Mouse (Mus musculus): ENCODE data around the gene Prdm15. TPM values are rescaled to one million over a fixed set of nuclear protein-coding genes. Genes with fewer than 3 reads are reported as not detected.

The Prdm15 gene
- total RNA-seq (2023), result 13.2 and 16.2 TPM in 2 replicates

DNA sequence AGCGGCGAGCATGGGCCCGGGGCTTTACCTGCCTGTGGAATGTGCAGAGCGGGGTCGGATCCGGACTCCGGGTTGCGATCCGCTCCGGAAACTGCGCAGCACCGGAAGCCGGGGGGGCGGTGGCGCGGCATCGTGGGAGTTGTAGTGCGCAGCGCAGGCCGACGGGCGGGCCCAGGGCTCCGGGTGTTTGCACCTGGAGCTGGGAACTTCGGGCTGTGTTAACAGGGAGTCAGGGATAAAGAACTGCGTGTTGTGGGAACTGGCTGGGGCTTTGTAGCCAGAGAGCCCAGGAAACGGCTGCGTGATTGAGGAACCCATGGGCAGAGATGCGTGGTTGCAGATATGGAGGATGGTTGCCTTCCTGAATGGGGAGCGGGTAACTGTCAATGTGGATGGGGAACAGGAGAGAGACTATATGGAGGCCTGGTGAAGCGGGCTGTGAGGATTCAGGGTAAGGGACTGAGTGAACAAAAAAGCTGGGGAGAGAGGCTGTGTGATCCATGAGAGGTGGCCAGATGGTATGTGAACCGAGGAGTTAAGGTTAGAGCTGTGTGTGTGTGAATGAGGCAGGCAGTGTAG, at the start of gene Prdm15:
Prdm15 (minus strand) TSS at position 110 of the 579 bp plus-strand sequence.

DNA sequence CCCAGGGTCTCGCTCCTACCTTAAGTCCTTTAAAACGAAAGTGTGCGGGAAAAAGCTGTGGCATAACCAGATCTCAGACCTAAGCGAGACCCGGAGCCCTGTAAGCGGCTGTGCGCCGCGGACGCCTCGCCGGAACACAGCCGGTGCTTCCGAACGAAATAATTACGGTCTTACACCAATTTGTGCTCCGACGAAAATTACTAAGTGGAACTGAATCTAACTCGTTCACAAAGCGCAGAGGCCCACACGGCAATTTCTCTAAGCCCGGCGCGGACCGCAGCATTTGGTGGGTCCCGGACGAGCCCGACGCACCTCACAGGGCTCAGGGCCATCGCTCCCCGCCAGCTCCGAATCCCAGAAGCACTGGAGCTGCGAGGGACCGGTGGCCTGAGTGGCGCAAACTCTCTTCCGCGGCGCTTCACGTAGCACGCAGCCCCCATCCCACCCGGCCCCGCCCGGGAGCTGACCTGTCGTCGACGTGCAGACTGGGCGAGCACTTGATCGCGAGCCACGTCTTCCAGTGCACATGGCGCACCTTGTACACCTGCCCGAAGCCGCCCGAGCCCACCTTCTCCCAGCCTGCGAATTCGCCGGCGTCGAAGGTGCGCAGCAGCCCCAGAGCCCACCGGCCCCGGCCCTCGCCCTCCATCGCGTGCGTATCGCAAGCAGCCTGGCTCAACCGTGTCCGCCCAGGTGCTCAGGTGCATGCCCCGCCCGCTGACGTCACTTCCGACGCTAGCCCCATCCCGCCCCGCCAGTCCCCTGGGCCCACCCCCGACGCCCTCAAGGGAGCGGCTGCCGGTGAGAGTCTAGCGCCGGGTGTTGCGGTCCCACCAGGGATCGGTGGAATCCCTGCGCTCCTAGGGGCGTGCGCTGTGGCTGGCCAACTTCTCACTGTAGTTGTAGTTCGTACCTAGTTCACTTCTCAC, 88.3 kb downstream of the Prdm15 start, which contains the start of gene Ripk4:
Ripk4 (minus strand) TSS at position 727 of the 929 bp plus-strand sequence.

Other genes with a start within 250 kb of the Prdm15 start
- not detected in 2 replicates for gene Tmprss2, start 240.7 kb downstream of the Prdm15 start, total RNA-seq (2023)
- not detected in 2 replicates for gene Ripk4, start 88.1 kb downstream of the Prdm15 start, total RNA-seq (2023)
- gene C2cd2, start 110.7 kb upstream of the Prdm15 start, total RNA-seq (2023), result 11.2 and 13.1 TPM in 2 replicates
- 61.8 and 66.2 TPM in 2 replicates for gene Zbtb21, start 110.8 kb upstream of the Prdm15 start, total RNA-seq (2023)
- 10.4 and 12.2 TPM in 2 replicates for gene B230307C23Rik, start 145.5 kb upstream of the Prdm15 start, total RNA-seq (2023)
- gene A630089N07Rik, start 230.6 kb upstream of the Prdm15 start, total RNA-seq (2023), result 1.5 and 1.9 TPM in 2 replicates

Data from neutrophil, adult 65 days (primary cell).